Mouse (Mus musculus) adrenal gland, adult 2 months (tissue): Measurements from ENCODE around the gene Tspan33. TPM values are rescaled to one million over a fixed set of nuclear protein-coding genes. Genes with fewer than 3 reads are reported as not detected.

Experiments used
- DNase-seq: peaks from one replicate; pipeline ENCODE4 v3.0.0; 2021
- polyA plus RNA-seq: library from polyadenylated mRNA; depleted of rRNA; stranded (reverse); fragments of >200 nt; gene quantifications from 2 replicates; pipeline ENCODE4 v1.2.3, GENCODE M21; 2012
- total RNA-seq, 2 experiments: library from RNA; stranded (reverse); gene quantifications; 2 replicates each; pipeline ENCODE4 v1.2.3; 2021

Tspan33 gene
- total and polyA plus RNA-seq, 3 experiments = 1.5 to 2.5 (median 2.2) TPM

- no peak for DNase-seq
Observed at GRCm38 (mm10) chr6:29699085-29699745, 5.2 kb downstream of the Tspan33 start.

- DNase-seq = no peak
Observed at GRCm38 (mm10) chr6:29701051-29701450, 7.0 kb downstream of the Tspan33 start.

GRCm38 (mm10) chr6:29702126-29702525 is 8.1 kb downstream of the Tspan33 start:
- no peak for DNase-seq

- DNase-seq = no peak
Observed at GRCm38 (mm10) chr6:29704143-29704542, 10.1 kb downstream of the Tspan33 start.

- no peak for DNase-seq
Observed at GRCm38 (mm10) chr6:29707902-29708301, 13.9 kb downstream of the Tspan33 start.

GRCm38 (mm10) chr6:29711318-29711717 is 17.3 kb downstream of the Tspan33 start:
- no peak for DNase-seq

GRCm38 (mm10) chr6:29712011-29712584 is 18.1 kb downstream of the Tspan33 start:
- peak; percentile 19 for DNase-seq

GRCm38 (mm10) chr6:29716624-29717365 is 22.8 kb downstream of the Tspan33 start:
- no peak for DNase-seq

- DNase-seq = no peak
Observed at GRCm38 (mm10) chr6:29717541-29717940, 23.5 kb downstream of the Tspan33 start.

- DNase-seq = peak; percentile 50
Observed at GRCm38 (mm10) chr6:29717952-29718521, 24.0 kb downstream of the Tspan33 start.

GRCm38 (mm10) chr6:29718894-29719329 is 24.9 kb downstream of the Tspan33 start:
- DNase-seq = peak; percentile 67

- DNase-seq = no peak
Observed at GRCm38 (mm10) chr6:29721890-29722289, 27.9 kb downstream of the Tspan33 start.

GRCm38 (mm10) chr6:29726576-29727200 is 32.7 kb downstream of the Tspan33 start:
- no peak for DNase-seq

GRCm38 (mm10) chr6:29728035-29728434 is 34.0 kb downstream of the Tspan33 start:
- DNase-seq = no peak

GRCm38 (mm10) chr6:29729491-29729890 is 35.5 kb downstream of the Tspan33 start:
- no peak for DNase-seq

GRCm38 (mm10) chr6:29735336-29735688 is 41.3 kb downstream of the Tspan33 start, which contains the start of gene Smo:
TSS of gene Smo (plus strand) at chr6:29735503.
- DNase-seq = peak; percentile 90

GRCm38 (mm10) chr6:29735689-29736451 is 41.8 kb downstream of the Tspan33 start:
- DNase-seq = peak; percentile 81

GRCm38 (mm10) chr6:29736610-29737458 is 42.8 kb downstream of the Tspan33 start:
- no peak for DNase-seq

GRCm38 (mm10) chr6:29751466-29752152 is 57.6 kb downstream of the Tspan33 start:
- DNase-seq = no peak

GRCm38 (mm10) chr6:29753336-29753735 is 59.3 kb downstream of the Tspan33 start:
- DNase-seq = no peak
